ENCODE assay signal across 12 mouse cellular contexts in the genomic region with DNA sequence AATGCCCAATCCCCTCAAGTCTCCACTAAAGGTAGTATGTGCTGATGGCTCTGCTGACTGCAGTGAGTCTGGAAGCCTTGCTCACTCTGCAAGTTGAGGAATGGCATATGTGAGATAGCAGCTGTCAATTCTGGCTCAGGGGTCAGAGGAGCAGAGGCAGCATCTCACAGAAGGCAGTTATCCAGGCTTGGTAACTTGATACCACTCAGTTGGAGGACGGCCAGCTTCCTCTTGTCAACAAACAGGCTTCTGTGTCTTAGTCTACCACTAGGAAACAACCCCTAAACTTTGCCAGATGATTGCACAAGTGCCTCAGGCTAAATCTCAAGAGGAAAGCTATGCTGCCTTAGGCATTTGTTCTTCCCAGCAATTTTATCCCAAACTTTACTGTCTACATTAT. TPM values are rescaled to one million over a fixed set of nuclear protein-coding genes. Genes with fewer than 3 reads are reported as not detected.
DNase-seq lines count a peak whose midpoint lies in the region; ATAC-seq and TF ChIP-seq lines count a peak whose summit lies in the region.
"Had no signal": no experiment of that assay in that cellular context is flagged by ENCODE, and none has a peak within 500 bp of the region (broad histone marks: within the 10 kb centered on the region; RNA-seq: fewer than 3 reads in every experiment).

No protein-coding gene starts in this region.

- no peak overlapping the region for H3K4me2 ChIP-seq in kidney, embryonic 16.5 days (replicated peaks; ENCODE audit: low read depth, low read length)
- no peak overlapping the region for H3K4me2 ChIP-seq in lung, embryonic 14.5 days
- H3K4me2 ChIP-seq: intestine, embryonic 15.5 days; liver, embryonic 13.5 days; neural tube, embryonic 13.5 days had no signal

- WGBS in kidney, adult 2 months, result 0% methylated on average over 1 of the region's 1 CpGs
- 18% methylated on average over 1 of the region's 1 CpGs for WGBS in kidney, embryonic 16.5 days
- 8% methylated on average over 1 of the region's 1 CpGs for WGBS in lung, embryonic 14.5 days

- no peaks in the 10 kb centered on the region for H3K27me3 ChIP-seq in kidney, adult 2 months (replicated peaks; ENCODE audit: control insufficient read depth, insufficient read depth, low read length)
- no peaks in the 10 kb centered on the region for H3K27me3 ChIP-seq in kidney, embryonic 16.5 days (ENCODE audit: insufficient read depth, low read length)
- no peaks in the 10 kb centered on the region for H3K27me3 ChIP-seq in lung, embryonic 14.5 days (ENCODE audit: insufficient read depth, low read length)
- H3K27me3 ChIP-seq: intestine, embryonic 15.5 days; liver, embryonic 13.5 days; neural tube, embryonic 13.5 days had no signal

- H3K9me3 ChIP-seq in kidney, embryonic 16.5 days (ENCODE audit: low read length), result no peaks in the 10 kb centered on the region
- no peaks in the 10 kb centered on the region for H3K9me3 ChIP-seq in lung, embryonic 14.5 days (ENCODE audit: low read depth, low read length)
- H3K9me3 ChIP-seq: forebrain, embryonic 10.5 days; intestine, embryonic 15.5 days; liver, embryonic 13.5 days; neural tube, embryonic 13.5 days had no signal

- no peak overlapping the region for H3K9ac ChIP-seq in kidney, embryonic 16.5 days (replicated peaks; ENCODE audit: low read length)
- no peak overlapping the region for H3K9ac ChIP-seq in lung, embryonic 14.5 days
- H3K9ac ChIP-seq: intestine, embryonic 15.5 days; liver, embryonic 13.5 days; neural tube, embryonic 13.5 days had no signal

- no peaks in the 10 kb centered on the region for H3K36me3 ChIP-seq in kidney, adult 2 months (ENCODE audit: control insufficient read depth, insufficient read depth, low read length)
- no peaks in the 10 kb centered on the region for H3K36me3 ChIP-seq in kidney, embryonic 16.5 days (ENCODE audit: insufficient read depth, low read length)
- no peaks in the 10 kb centered on the region for H3K36me3 ChIP-seq in lung, embryonic 14.5 days (ENCODE audit: insufficient read depth)
- H3K36me3 ChIP-seq: forebrain, embryonic 10.5 days; intestine, embryonic 15.5 days; liver, embryonic 13.5 days; neural tube, embryonic 13.5 days had no signal

- no peak for ATAC-seq in kidney, embryonic 16.5 days (ENCODE audit: low FRiP score, low TSS enrichment)
- ATAC-seq in lung, embryonic 14.5 days (ENCODE audit: insufficient read depth), result peak; percentile 62; the same call in 1 of the 2 replicates
- ATAC-seq: intestine, embryonic 15.5 days had no signal

- TF ChIP-seq POLR2A in kidney, adult 2 months (IDR thresholded peaks at IDR 0.05; ENCODE audit: low read depth, low read length), result no peak

- no peak overlapping the region for H3K4me3 ChIP-seq in kidney, adult 2 months (ENCODE audit: insufficient read depth, low read depth, low read length)
- H3K4me3 ChIP-seq in kidney, embryonic 16.5 days (ENCODE audit: low read length), result no peak overlapping the region
- H3K4me3 ChIP-seq in lung, embryonic 14.5 days (ENCODE audit: low read depth, low read length), result no peak overlapping the region
- H3K4me3 ChIP-seq: forebrain, embryonic 10.5 days; intestine, embryonic 15.5 days; liver, embryonic 13.5 days; neural tube, embryonic 13.5 days had no signal

- H3K4me1 ChIP-seq in kidney, adult 2 months (ENCODE audit: control insufficient read depth, insufficient read depth, low read length), result no peaks in the 10 kb centered on the region
- H3K4me1 ChIP-seq in kidney, embryonic 16.5 days (ENCODE audit: insufficient read depth, low read length), result no peaks in the 10 kb centered on the region
- no peaks in the 10 kb centered on the region for H3K4me1 ChIP-seq in lung, embryonic 14.5 days (ENCODE audit: insufficient read depth)
- H3K4me1 ChIP-seq: forebrain, embryonic 10.5 days; intestine, embryonic 15.5 days; liver, embryonic 13.5 days; neural tube, embryonic 13.5 days had no signal

- no peak overlapping the region for H3K27ac ChIP-seq in kidney, adult 2 months (ENCODE audit: insufficient read depth, low read depth, low read length)
- no peak overlapping the region for H3K27ac ChIP-seq in kidney, embryonic 16.5 days (ENCODE audit: low read length)
- H3K27ac ChIP-seq in lung, embryonic 14.5 days (ENCODE audit: low read depth), result no peak overlapping the region
- H3K27ac ChIP-seq: forebrain, embryonic 10.5 days; intestine, embryonic 15.5 days; liver, embryonic 13.5 days; neural tube, embryonic 13.5 days had no signal

- TF ChIP-seq CTCF in kidney, adult 2 months (conservative IDR thresholded peaks at IDR 0.05; ENCODE audit: insufficient read depth, insufficient read length, low read depth, low read length), result no peak
- TF ChIP-seq CTCF in lung, embryonic 14.5 days (IDR thresholded peaks at IDR 0.05; ENCODE audit: low read depth), result no peak

- DNase-seq in kidney, adult 2 months, result peak; percentile 0
- peak; percentile 73 for DNase-seq in NIH3T3 (ENCODE audit: low read depth)
- DNase-seq in gastrocnemius, adult 8-10 months (ENCODE audit: low spot score in 2 of 2), result peak; percentile 8 to 12
- DNase-seq in lung, embryonic 14.5 days, result peak; percentile 74
- DNase-seq in frontal cortex, postnatal 36 days (ENCODE audit: low spot score in 2 of 2), result no peak
- DNase-seq in layer of hippocampus, adult 8-10 months (ENCODE audit: low spot score in 2 of 2), result no peak
- no peak for DNase-seq in left cerebral cortex, adult 18-20 months (ENCODE audit: low spot score in 2 of 2)
- DNase-seq: liver, embryonic 13.5 days had no signal

RNA-seq across cellular contexts. Expression of a gene that starts 55.7 kb away (rescaled TPM):
- polyA plus RNA-seq in kidney, adult 2 months (2012; rRNA removed), result 1.5 TPM in 2 replicates
- 1.7 and 2.0 TPM in 2 replicates for polyA plus RNA-seq in kidney, embryonic 16.5 days (2015; fragmentation: Nextera tagmentation; extraction: Ambion mirVana)
- total RNA-seq in gastrocnemius, adult 8-10 months (2022), result under 1 TPM; 0.07 to 0.48 (median 0.29) TPM
- 2.3 TPM in 2 replicates for polyA plus RNA-seq in lung, embryonic 14.5 days (2014; fragmentation: Nextera tagmentation; extraction: Ambion mirVana)
- under 1 TPM; 0.10 to 0.50 (median 0.15) TPM for total RNA-seq in layer of hippocampus, adult 8-10 months (2022)
- total RNA-seq in left cerebral cortex, adult 18-20 months (2021), result under 1 TPM; 0.19 to 0.23 TPM

RNA-seq across cellular contexts. Expression of a gene that starts 56.3 kb away (rescaled TPM):
- not detected in 2 replicates for polyA plus RNA-seq in kidney, adult 2 months (2012; rRNA removed)
- not detected in 2 replicates for polyA plus RNA-seq in kidney, embryonic 16.5 days (2015; fragmentation: Nextera tagmentation; extraction: Ambion mirVana)
- not detected for total RNA-seq in gastrocnemius, adult 8-10 months (2022)
- not detected in 2 replicates for polyA plus RNA-seq in lung, embryonic 14.5 days (2014; fragmentation: Nextera tagmentation; extraction: Ambion mirVana)
- not detected for total RNA-seq in layer of hippocampus, adult 8-10 months (2022)
- not detected for total RNA-seq in left cerebral cortex, adult 18-20 months (2021)
- polyA plus RNA-seq: forebrain, embryonic 10.5 days; intestine, embryonic 15.5 days; liver, embryonic 13.5 days; neural tube, embryonic 13.5 days had no signal

Comparison
In these comparisons a context has a peak if more than half of its experiments do, and no peak if none do; other contexts are left out.
1. DNase-seq: peak in kidney, adult 2 months (single experiment), NIH3T3 (single experiment), gastrocnemius, adult 8-10 months (2 of 2) and lung, embryonic 14.5 days (single experiment); none in frontal cortex, postnatal 36 days (0 of 2), layer of hippocampus, adult 8-10 months (0 of 2) and left cerebral cortex, adult 18-20 months (0 of 2).